16 mouse cellular contexts compared by ENCODE assay signal in the genomic region with DNA sequence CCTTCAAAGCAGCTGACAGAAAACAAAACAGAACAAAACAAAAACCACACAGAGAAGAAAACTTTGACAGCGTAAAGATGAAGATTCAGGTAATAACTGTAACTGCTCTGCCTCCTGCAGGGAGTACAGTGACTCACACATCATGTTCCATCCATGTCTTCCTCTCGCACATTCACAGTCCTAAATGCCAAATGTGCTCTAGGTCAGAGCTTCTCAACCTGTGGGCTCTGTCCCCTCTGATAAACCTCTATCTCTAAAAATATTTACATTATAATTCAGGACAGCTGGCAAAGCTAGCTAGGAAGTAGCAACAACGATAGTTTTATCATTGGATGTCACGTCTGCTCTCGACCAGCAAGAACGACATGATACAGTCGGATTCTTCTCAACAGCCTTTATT.
"Had no signal": no experiment of that assay in that cellular context is flagged by ENCODE, and none has a peak within 500 bp of the region (broad histone marks: within the 10 kb centered on the region; RNA-seq: fewer than 3 reads in every experiment).

No protein-coding gene starts in this region.

- H3K9ac ChIP-seq: hindbrain, embryonic 15.5 days; kidney, embryonic 15.5 days; limb, embryonic 13.5 days; liver, embryonic 15.5 days; neural tube, embryonic 15.5 days had no signal

- H3K9me3 ChIP-seq: hindbrain, embryonic 15.5 days; kidney, embryonic 15.5 days; limb, embryonic 13.5 days; liver, embryonic 15.5 days; neural tube, embryonic 15.5 days had no signal

- H3K27ac ChIP-seq: hindbrain, embryonic 15.5 days; kidney, embryonic 15.5 days; limb, embryonic 13.5 days; liver, embryonic 15.5 days; macrophage; neural tube, embryonic 15.5 days had no signal

- H3K36me3 ChIP-seq: hindbrain, embryonic 15.5 days; kidney, embryonic 15.5 days; limb, embryonic 13.5 days; liver, embryonic 15.5 days; neural tube, embryonic 15.5 days had no signal

- H3K4me2 ChIP-seq: hindbrain, embryonic 15.5 days; kidney, embryonic 15.5 days; limb, embryonic 13.5 days; liver, embryonic 15.5 days; neural tube, embryonic 15.5 days had no signal

- H3K27me3 ChIP-seq: hindbrain, embryonic 15.5 days; kidney, embryonic 15.5 days; liver, embryonic 15.5 days; neural tube, embryonic 15.5 days had no signal

- ATAC-seq: intestine, embryonic 16.5 days had no signal

- DNase-seq: kidney, adult 2 months; kidney, postnatal 14 days; layer of hippocampus, adult 9-11 months; left cerebral cortex, postnatal 4 days; midbrain, embryonic 14.5 days; right cerebral cortex, adult 18-20 months; right cerebral cortex, postnatal 25 days; thymus, postnatal 14 days had no signal

- H3K4me3 ChIP-seq: hindbrain, embryonic 15.5 days; kidney, embryonic 15.5 days; limb, embryonic 13.5 days; liver, embryonic 15.5 days; myocyte; neural tube, embryonic 15.5 days had no signal
